Mouse (Mus musculus) left cerebral cortex, postnatal 36 days (tissue): Measurements from ENCODE around the gene Fmr1. TPM values are rescaled to one million over a fixed set of nuclear protein-coding genes. Genes with fewer than 3 reads are reported as not detected.
"Not testable (repeated sequence)": the region's sequence is repeated elsewhere in the genome, so short reads cannot be mapped to it uniquely, and the experiment has no call there.

ENCODE experiments used
- DNase-seq, 2 experiments: peaks; one replicate each; pipeline ENCODE4 v3.0.0; 2021 to 2022; ENCODE audit warnings: low spot score in 2 of 2, mixed read lengths in 1 of 2
- intact Hi-C: fragments of 180-260 bp; cut with DNase I; formaldehyde crosslinking; loops from one replicate; pipeline ENCODE4 v1.15.1; 2025
- total RNA-seq, 2 experiments: library from RNA; stranded (reverse); gene quantifications; 2 replicates each; pipeline ENCODE4 v1.2.3; 2021

Gene Fmr1
- total RNA-seq = 10 to 100 TPM; 59.7 to 78.8 TPM

- intact Hi-C loops = no loop called here
- DNase-seq = peak; percentile 89 to 90
These were observed at the start of gene Fmr1 for GRCm38 (mm10) chrX:68678333-68678740. Gene Fmr1 (plus strand): TSS chrX:68678541.

GRCm38 (mm10) chrX:68641603-68642002 is 36.7 kb upstream of the Fmr1 start:
- DNase-seq = no peak
- intact Hi-C loops = no loop called here

GRCm38 (mm10) chrX:68645154-68645919 is 33.0 kb upstream of the Fmr1 start:
- peak; percentile 15 to 23 for DNase-seq
- intact Hi-C loops = no loop called here

GRCm38 (mm10) chrX:68677508-68677907 is 833 bp upstream of the Fmr1 start:
- DNase-seq = no peak
- intact Hi-C loops = no loop called here

- DNase-seq = no peak
- intact Hi-C loops = no loop called here
These were observed 610 bp downstream of the Fmr1 start for GRCm38 (mm10) chrX:68678815-68679486.

GRCm38 (mm10) chrX:68684706-68685105 is 6.4 kb downstream of the Fmr1 start:
- DNase-seq = no peak

GRCm38 (mm10) chrX:68691936-68692335 is 13.6 kb downstream of the Fmr1 start:
- intact Hi-C loops, DNase-seq: not testable (repeated sequence)

More at GRCm38 (mm10) chrX:68684706-68685105, 6.4 kb downstream of the Fmr1 start:
- intact Hi-C loops = no loop called here

- intact Hi-C loops = no loop called here
- DNase-seq = no peak
These were observed 58.6 kb downstream of the Fmr1 start for GRCm38 (mm10) chrX:68736902-68737301.

GRCm38 (mm10) chrX:68740088-68740487 is 61.7 kb downstream of the Fmr1 start:
- DNase-seq = no peak
- intact Hi-C loops = no loop called here

- DNase-seq = no peak
These were observed 83.3 kb downstream of the Fmr1 start, which contains the start of gene Fmr1nb for GRCm38 (mm10) chrX:68761606-68762005. Gene Fmr1nb (plus strand): TSS chrX:68761839.

More at GRCm38 (mm10) chrX:68761606-68762005, 83.3 kb downstream of the Fmr1 start, which contains the start of gene Fmr1nb:
- intact Hi-C loops = no loop called here

Other genes with a start within 250 kb of the Fmr1 start
- gene Fmr1nb, start 83.3 kb downstream of the Fmr1 start, total RNA-seq = under 1 TPM in 1 of 2 experiments, not detected in 1; 0.49 TPM
- under 1 TPM; 0.42 to 0.68 TPM for gene Gm14698, start 142.6 kb downstream of the Fmr1 start, total RNA-seq
- gene Gm6812, start 214.5 kb downstream of the Fmr1 start, total RNA-seq = not detected